Mouse (Mus musculus): Measurements from ENCODE around the gene Galnt17. TPM values are rescaled to one million over a fixed set of nuclear protein-coding genes. Genes with fewer than 3 reads are reported as not detected.

Galnt17 gene
- polyA plus RNA-seq, 1 experiment from 2014 or later, result 0.95 TPM

DNA sequence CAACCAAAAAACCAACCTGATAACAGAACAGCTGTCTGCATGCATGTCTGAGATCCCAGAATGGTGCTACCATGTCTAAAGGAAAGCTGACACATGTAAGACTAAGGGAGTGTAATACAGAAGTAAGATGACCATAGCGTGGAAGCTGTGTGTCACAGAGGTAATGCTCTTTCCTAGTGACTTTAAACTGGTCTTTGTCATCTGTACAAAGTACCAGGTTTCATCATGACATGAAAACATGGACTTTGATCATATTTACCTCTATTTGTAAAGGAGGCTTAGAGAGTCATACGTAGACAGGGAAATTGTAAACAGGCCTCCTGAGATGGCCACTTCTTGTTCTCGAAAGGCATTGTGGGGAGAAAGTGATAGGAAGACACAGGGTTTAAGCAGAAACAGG is 449.6 kb downstream of the Galnt17 start:
- Histone ChIP-seq H3K27ac (no peak overlapping the region), H3K27me3 (ENCODE audit: insufficient read depth, poor library complexity, severe bottlenecking) (no peaks in the 10 kb centered on the region), H3K4me1 (no peaks in the 10 kb centered on the region), H3K36me3 (no peaks in the 10 kb centered on the region), H3K9me3 (no peaks in the 10 kb centered on the region), H3K4me3 (no peak overlapping the region)
- no peak for DNase-seq (ENCODE audit: low spot score)
- WGBS, result 72% methylated on average over 3 of the region's 3 CpGs

GRCm38 (mm10) chr5:130858148-130858547 is 450.1 kb downstream of the Galnt17 start:
- Histone ChIP-seq H3K9me3 (no peaks in the 10 kb centered on the region), H3K27ac (no peak overlapping the region), H3K4me3 (no peak overlapping the region), H3K36me3 (no peaks in the 10 kb centered on the region), H3K27me3 (ENCODE audit: insufficient read depth, poor library complexity, severe bottlenecking) (no peaks in the 10 kb centered on the region), H3K4me1 (no peaks in the 10 kb centered on the region)
- 20% methylated on average over 8 of the region's 8 CpGs for WGBS
- no peak for DNase-seq (ENCODE audit: low spot score)

DNA sequence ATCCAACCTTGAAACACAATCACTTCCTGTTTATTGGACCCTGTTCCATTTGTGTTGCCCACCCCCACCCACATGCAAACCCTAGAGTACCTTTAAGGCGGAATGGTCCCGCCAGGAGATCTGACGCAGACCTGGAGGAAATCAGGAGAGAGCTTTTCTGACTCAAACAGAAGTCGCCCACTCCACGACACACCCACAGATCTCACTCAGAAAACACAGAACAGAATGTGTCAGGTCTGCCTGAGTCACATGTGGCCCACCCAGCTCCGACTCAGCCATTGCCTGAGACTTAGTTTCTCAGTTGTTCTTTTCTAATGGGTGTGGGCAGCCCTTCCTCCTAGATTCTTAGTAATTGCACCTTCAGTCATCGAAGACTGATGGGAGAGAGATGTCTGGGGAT is 453.9 kb downstream of the Galnt17 start:
- DNase-seq (ENCODE audit: low spot score), result no peak
- WGBS, result 74% methylated on average over 7 of the region's 7 CpGs
- Histone ChIP-seq H3K9me3 (no peaks in the 10 kb centered on the region), H3K4me3 (no peak overlapping the region), H3K27ac (no peak overlapping the region), H3K36me3 (no peaks in the 10 kb centered on the region), H3K4me1 (peaks cover 13% of the 10 kb centered on the region; the same call in 1 of the 2 replicates), H3K27me3 (ENCODE audit: insufficient read depth, poor library complexity, severe bottlenecking) (no peaks in the 10 kb centered on the region)

DNA sequence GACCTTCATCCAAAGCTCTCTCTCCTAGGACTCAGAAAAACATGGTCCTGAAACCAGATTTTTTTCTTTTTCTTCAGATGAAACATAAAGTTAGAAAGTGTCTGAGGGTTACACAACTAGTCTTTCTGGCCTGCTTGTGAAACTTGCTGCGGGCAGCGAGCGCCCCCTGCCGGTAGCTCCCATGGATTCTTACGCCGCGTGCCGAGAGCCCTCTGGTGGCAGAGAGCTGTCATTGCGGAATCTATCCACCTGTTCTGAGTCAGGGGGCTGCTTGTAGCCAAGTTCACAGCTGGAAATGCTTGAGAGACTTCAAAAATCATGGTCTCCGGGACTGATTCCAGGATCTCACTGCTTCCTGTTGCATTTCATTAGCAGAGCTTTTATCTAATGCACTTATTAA is 454.9 kb downstream of the Galnt17 start:
- Histone ChIP-seq H3K4me1 (peaks cover 17% of the 10 kb centered on the region; the same call in 1 of the 2 replicates), H3K36me3 (no peaks in the 10 kb centered on the region), H3K9me3 (no peaks in the 10 kb centered on the region), H3K27me3 (ENCODE audit: insufficient read depth, poor library complexity, severe bottlenecking) (no peaks in the 10 kb centered on the region), H3K4me3 (no peak overlapping the region), H3K27ac (no peak overlapping the region)
- under 1% methylated on average over 10 of the region's 10 CpGs for WGBS
- peak; percentile 80 for DNase-seq (ENCODE audit: low spot score)

DNA sequence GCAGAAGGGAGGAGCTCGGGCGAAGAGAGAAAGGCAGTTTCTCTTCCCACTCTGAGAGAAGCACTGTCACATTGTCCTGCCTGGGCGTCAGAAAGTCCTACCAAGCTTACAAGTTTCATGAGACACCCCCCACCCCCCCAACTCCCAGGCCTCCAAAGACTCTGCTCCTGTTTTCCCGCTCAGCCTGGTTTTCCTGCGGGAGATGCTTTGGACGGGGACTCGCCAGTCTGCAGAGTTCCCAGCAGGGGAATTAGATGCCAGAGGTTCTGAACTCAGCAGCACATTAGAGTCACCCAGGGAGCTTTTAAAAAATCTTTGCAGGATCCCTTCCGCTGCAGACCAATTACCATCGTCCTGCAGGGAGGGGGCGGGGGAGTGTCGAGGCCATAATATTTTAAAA is 456.1 kb downstream of the Galnt17 start:
- no peaks in the 10 kb centered on the region for H3K36me3 ChIP-seq
- WGBS, result 6% methylated on average over 11 of the region's 11 CpGs
- no peak for DNase-seq (ENCODE audit: low spot score)
- peak overlapping the region; percentile 54 for H3K4me3 ChIP-seq
- H3K27me3 ChIP-seq (ENCODE audit: insufficient read depth, poor library complexity, severe bottlenecking), result no peaks in the 10 kb centered on the region
- H3K4me1 ChIP-seq, result peaks cover 17% of the 10 kb centered on the region; the same call in 1 of the 2 replicates
- H3K27ac ChIP-seq, result peak overlapping the region; percentile 83
- H3K9me3 ChIP-seq, result no peaks in the 10 kb centered on the region

- Histone ChIP-seq H3K4me3 (no peak overlapping the region), H3K4me1 (peaks cover 17% of the 10 kb centered on the region; the same call in 1 of the 2 replicates), H3K27ac (no peak overlapping the region), H3K27me3 (ENCODE audit: insufficient read depth, poor library complexity, severe bottlenecking) (no peaks in the 10 kb centered on the region), H3K9me3 (no peaks in the 10 kb centered on the region), H3K36me3 (no peaks in the 10 kb centered on the region)
- 66% methylated on average over 4 of the region's 4 CpGs for WGBS
- DNase-seq (ENCODE audit: low spot score), result no peak
Measured at GRCm38 (mm10) chr5:130849610-130850009, 458.7 kb downstream of the Galnt17 start.

GRCm38 (mm10) chr5:130848562-130848961 is 459.7 kb downstream of the Galnt17 start:
- peaks cover 17% of the 10 kb centered on the region; the same call in 1 of the 2 replicates for H3K4me1 ChIP-seq
- H3K27ac ChIP-seq, result no peak overlapping the region
- DNase-seq (ENCODE audit: low spot score), result no peak

DNA sequence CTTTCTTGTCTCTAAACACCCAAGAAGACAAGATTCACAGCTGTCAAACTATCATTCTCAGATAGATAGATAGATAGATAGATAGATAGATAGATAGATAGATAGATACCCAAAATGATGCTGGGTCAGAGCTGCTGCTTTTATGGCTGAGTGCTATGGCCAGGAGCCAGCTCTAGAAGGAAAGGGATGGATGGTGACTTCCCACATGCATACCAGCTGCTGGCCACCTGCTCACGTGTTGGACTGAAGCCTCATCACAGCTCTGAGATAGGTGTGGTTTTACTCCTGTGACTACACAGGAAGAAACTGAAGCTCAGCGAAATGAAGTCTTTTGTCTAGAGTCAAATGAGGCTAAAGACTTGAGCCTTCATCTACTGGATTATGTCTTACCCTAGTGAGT is 482.5 kb downstream of the Galnt17 start:
- Histone ChIP-seq H3K27me3 (ENCODE audit: insufficient read depth, poor library complexity, severe bottlenecking) (no peaks in the 10 kb centered on the region), H3K4me1 (no peaks in the 10 kb centered on the region), H3K27ac (no peak overlapping the region), H3K4me3 (no peak overlapping the region), H3K36me3 (no peaks in the 10 kb centered on the region), H3K9me3 (no peaks in the 10 kb centered on the region)
- no peak for DNase-seq (ENCODE audit: low spot score)
- WGBS, result 74% methylated on average over 2 of the region's 2 CpGs

More at GRCm38 (mm10) chr5:130848562-130848961, 459.7 kb downstream of the Galnt17 start:
- Histone ChIP-seq H3K27me3 (ENCODE audit: insufficient read depth, poor library complexity, severe bottlenecking) (no peaks in the 10 kb centered on the region), H3K36me3 (no peaks in the 10 kb centered on the region), H3K4me3 (no peak overlapping the region), H3K9me3 (no peaks in the 10 kb centered on the region)
- 80% methylated on average over 6 of the region's 6 CpGs for WGBS
